Mouse (Mus musculus): ENCODE measurements around the gene Dnajb5. TPM values are rescaled to one million over a fixed set of nuclear protein-coding genes. Genes with fewer than 3 reads are reported as not detected.

Gene Dnajb5
- polyA plus RNA-seq, 1 experiment from 2014 or later, result 52.1 TPM

DNA sequence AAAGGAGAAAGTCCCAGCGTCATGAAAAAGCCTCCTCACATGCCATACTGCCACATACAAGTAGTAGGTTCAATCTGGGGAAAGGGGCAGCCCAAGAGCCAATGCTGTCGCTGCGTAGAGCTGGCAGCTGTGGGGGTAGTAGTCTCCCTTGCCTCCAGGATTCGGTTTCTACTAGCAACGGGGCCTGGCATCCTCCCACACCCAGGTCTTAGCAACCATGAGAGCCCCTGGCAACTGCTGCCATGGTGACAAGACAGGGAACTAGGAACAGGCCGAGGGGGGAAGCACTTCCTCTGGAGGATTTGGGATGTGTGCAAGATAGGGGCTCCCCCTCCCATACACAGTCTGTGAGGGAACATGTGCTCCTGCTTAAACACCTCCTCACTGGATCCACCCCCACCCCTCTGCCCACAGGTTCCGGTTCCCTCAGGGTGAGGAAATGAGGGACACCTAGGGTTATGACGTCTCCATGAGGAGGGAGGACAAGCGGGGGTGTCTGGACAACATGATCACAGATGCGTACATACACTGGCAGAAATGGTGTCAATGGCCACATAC lies 2.8 kb upstream of the Dnajb5 start:
- peak; percentile 96 for DNase-seq (ENCODE audit: low spot score)
- H3K4me2 ChIP-seq (ENCODE audit: low read length), result peak overlapping the region; percentile 39
- H3K27me3 ChIP-seq (replicated peaks; ENCODE audit: control insufficient read depth, insufficient read depth, low read length), result no peaks in the 10 kb centered on the region
- H3K4me3 ChIP-seq (ENCODE audit: low read depth, low read length), result no peak overlapping the region
- no peaks in the 10 kb centered on the region for H3K9me3 ChIP-seq (replicated peaks; ENCODE audit: control insufficient read depth, low read length)
- H3K4me1 ChIP-seq (ENCODE audit: control insufficient read depth, insufficient read depth, low read length), result peaks cover 48% of the 10 kb centered on the region
- ATAC-seq, result peak; percentile 38
- 0 out of 2 replicates have a peak, but pooled peaks cover 1% of the 10 kb centered on the region for H3K36me3 ChIP-seq (ENCODE audit: control insufficient read depth, insufficient read depth, low read length)
- peak overlapping the region; percentile 79 for H3K27ac ChIP-seq (ENCODE audit: low read depth, low read length)
- 32% methylated on average over 10 of the region's 10 CpGs for WGBS
- peak overlapping the region; percentile 26 for H3K9ac ChIP-seq (ENCODE audit: low read length)

DNA sequence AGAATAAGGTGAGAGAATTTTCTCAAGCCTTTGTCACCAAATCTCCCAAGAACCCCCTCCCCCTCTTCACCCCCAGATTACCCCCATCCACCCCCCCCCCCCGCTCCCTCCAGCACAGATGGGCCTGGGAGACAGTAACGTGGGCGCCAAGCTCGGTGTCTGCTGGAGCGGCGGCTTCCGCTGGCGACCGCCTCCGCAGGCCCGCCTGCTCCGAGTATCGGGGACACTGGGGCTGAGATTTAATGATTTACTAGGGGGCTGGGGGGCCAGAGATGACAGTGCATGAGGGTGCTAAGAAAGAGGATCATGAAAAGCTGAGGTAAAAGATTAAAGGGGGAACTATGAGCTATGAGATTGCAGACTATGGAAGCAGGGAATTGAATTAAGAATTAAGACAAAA lies 1.1 kb upstream of the Dnajb5 start:
- Histone ChIP-seq H3K4me1 (ENCODE audit: control insufficient read depth, insufficient read depth, low read length) (peaks cover 53% of the 10 kb centered on the region), H3K36me3 (ENCODE audit: control insufficient read depth, insufficient read depth, low read length) (peaks cover 8% of the 10 kb centered on the region; the same call in 1 of the 2 replicates), H3K9ac (ENCODE audit: low read length) (peak overlapping the region; percentile 33; the same call in 1 of the 2 replicates), H3K27ac (ENCODE audit: low read depth, low read length) (peak overlapping the region; percentile 70), H3K9me3 (replicated peaks; ENCODE audit: control insufficient read depth, low read length) (no peaks in the 10 kb centered on the region), H3K4me2 (ENCODE audit: low read length) (peak overlapping the region; percentile 80), H3K4me3 (ENCODE audit: low read depth, low read length) (no peak overlapping the region), H3K27me3 (replicated peaks; ENCODE audit: control insufficient read depth, insufficient read depth, low read length) (no peaks in the 10 kb centered on the region)
- WGBS, result 51% methylated on average over 13 of the region's 13 CpGs
- DNase-seq (ENCODE audit: low spot score) (peak; percentile 21), ATAC-seq (no peak)

DNA sequence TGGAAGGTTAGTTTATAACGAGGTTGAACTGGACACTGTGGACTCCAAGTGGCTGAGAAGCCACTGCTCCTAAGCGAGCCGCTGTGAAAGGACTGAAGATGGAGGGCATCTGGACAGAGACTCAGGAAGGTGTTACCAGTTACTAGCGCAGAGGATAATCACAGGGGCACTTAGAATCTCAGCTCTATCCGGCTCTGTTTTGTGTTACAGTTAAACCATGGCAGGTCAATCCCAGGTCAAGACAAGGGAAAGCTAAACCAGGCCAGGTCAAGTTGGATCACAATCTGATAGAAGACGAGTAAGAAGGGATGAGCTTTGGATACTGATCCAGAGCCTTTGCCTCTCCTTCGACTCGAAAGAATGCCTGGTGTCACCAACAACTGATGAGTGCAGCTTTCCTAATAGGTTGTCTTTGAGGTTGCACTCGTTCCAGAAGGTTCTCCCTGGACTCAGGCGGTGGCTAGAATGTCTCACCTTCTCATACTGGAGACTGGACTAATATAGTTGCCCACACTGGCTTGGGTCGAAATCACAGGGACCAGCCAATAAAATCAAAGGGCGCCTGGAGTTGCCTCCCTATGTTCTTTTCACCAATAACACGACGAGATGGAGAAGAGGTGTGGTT lies 451 bp upstream of the Dnajb5 start:
- peak overlapping the region; percentile 70; the same call in 1 of the 2 replicates for H3K27ac ChIP-seq (ENCODE audit: low read depth, low read length)
- DNase-seq (ENCODE audit: low spot score), result no peak
- no peaks in the 10 kb centered on the region for H3K9me3 ChIP-seq (replicated peaks; ENCODE audit: control insufficient read depth, low read length)
- H3K4me3 ChIP-seq (ENCODE audit: low read depth, low read length), result peak overlapping the region; percentile 71
- peaks cover 53% of the 10 kb centered on the region for H3K4me1 ChIP-seq (ENCODE audit: control insufficient read depth, insufficient read depth, low read length)
- H3K27me3 ChIP-seq (replicated peaks; ENCODE audit: control insufficient read depth, insufficient read depth, low read length), result no peaks in the 10 kb centered on the region
- ATAC-seq, result no peak
- peaks cover 8% of the 10 kb centered on the region; the same call in 1 of the 2 replicates for H3K36me3 ChIP-seq (ENCODE audit: control insufficient read depth, insufficient read depth, low read length)
- peak overlapping the region; percentile 80 for H3K4me2 ChIP-seq (ENCODE audit: low read length)
- peak overlapping the region; percentile 33 for H3K9ac ChIP-seq (ENCODE audit: low read length)
- 12% methylated on average over 14 of the region's 14 CpGs for WGBS

DNA sequence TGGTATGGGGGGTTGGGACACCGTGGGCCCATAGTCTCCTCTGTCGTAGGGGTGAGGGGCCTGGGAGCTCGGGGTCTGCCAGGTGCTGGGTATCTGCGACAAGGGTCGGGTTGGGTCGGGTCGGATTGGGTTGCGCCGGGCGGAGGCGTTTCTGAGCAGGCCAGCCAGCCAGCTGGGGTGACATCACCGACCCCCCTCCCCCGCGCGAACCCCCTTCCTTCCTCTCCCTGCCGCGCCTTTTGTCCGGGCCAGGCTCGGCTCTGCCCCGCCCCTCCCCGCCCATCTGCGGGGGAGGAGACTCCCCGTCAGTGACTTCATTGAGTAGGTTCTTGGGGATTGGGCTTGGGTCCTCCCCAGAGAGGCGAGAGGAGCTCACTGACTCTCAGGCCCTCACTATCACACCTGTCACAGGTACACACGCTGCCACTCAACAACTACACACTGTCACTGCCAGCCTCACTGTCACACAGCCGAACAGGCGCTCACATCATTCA lies 498 bp downstream of the Dnajb5 start:
- under 1% methylated on average over 21 of the region's 27 CpGs for WGBS
- H3K4me1 ChIP-seq (ENCODE audit: control insufficient read depth, insufficient read depth, low read length), result peaks cover 53% of the 10 kb centered on the region

DNA sequence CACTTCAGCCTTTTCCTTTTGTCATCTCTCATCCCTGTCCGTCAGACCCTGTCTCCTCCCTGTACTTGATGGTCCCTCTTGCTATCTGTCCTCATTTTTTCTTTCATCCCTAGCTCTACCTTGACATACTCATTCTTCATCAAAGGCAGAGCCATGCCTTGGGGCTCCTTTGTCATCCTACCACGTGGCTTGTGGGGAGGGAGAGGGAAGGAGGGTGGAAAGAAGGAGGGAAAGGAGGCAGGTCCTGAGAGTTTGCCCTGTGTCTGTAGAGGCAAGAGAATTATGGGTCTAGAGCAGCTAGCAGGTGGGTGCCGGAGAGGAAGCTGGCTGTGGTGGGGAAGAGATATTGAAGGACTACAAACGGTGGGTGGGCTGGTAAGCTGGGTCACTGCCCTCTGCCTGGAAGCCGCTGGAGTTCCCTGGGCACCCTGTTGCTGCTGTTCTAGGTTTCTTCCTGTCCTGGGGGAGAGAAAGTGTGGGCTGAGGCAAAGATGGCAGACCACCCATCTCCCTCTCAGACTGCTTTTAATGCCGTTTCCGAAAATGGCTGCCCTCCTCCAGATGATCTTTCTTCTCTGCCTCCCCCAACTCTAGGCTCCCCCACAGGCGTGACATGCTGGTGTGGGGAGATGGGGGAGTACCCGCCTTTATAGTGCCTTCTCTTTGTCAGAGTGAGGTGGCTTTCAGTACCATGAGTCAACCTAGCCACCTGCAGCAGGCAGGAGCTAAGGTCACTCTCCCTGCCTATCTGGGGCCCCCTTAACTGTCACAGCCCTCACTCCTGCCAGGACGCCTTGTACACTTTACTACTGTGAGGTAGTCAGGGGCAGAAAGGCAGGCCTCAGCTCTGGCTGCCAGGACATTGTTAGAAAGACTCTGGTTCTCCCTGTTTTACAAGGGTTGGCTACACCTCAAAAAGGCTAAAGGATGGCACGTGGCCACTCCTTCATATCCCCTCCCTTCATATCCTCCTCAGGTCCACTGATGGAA lies 1.9 kb downstream of the Dnajb5 start:
- H3K4me2 ChIP-seq (ENCODE audit: low read length), result peak overlapping the region; percentile 80
- peaks cover 48% of the 10 kb centered on the region for H3K4me1 ChIP-seq (ENCODE audit: control insufficient read depth, insufficient read depth, low read length)
- whole genome bisulfite sequencing, result 60% methylated on average over 11 of the region's 11 CpGs
- peaks cover 29% of the 10 kb centered on the region for H3K36me3 ChIP-seq (ENCODE audit: control insufficient read depth, insufficient read depth, low read length)
- peak overlapping the region; percentile 71 for H3K4me3 ChIP-seq (ENCODE audit: low read depth, low read length)
- peak overlapping the region; percentile 96 for H3K9ac ChIP-seq (ENCODE audit: low read length)
- H3K27me3 ChIP-seq (replicated peaks; ENCODE audit: control insufficient read depth, insufficient read depth, low read length), result no peaks in the 10 kb centered on the region
- no peaks in the 10 kb centered on the region for H3K9me3 ChIP-seq (replicated peaks; ENCODE audit: control insufficient read depth, low read length)
- ATAC-seq, result no peak
- H3K27ac ChIP-seq (ENCODE audit: low read depth, low read length), result peak overlapping the region; percentile 96
- peak; percentile 49 for DNase-seq (ENCODE audit: low spot score)

More for the DNA sequence above, 498 bp downstream of the Dnajb5 start:
- Histone ChIP-seq H3K36me3 (ENCODE audit: control insufficient read depth, insufficient read depth, low read length) (peaks cover 15% of the 10 kb centered on the region), H3K27me3 (replicated peaks; ENCODE audit: control insufficient read depth, insufficient read depth, low read length) (no peaks in the 10 kb centered on the region), H3K9ac (ENCODE audit: low read length) (peak overlapping the region; percentile 96), H3K9me3 (replicated peaks; ENCODE audit: control insufficient read depth, low read length) (no peaks in the 10 kb centered on the region), H3K4me3 (ENCODE audit: low read depth, low read length) (peak overlapping the region; percentile 71), H3K4me2 (ENCODE audit: low read length) (peak overlapping the region; percentile 80), H3K27ac (ENCODE audit: low read depth, low read length) (peak overlapping the region; percentile 96)
- peak; percentile 95 for DNase-seq (ENCODE audit: low spot score)
- peak; percentile 61 for ATAC-seq

DNA sequence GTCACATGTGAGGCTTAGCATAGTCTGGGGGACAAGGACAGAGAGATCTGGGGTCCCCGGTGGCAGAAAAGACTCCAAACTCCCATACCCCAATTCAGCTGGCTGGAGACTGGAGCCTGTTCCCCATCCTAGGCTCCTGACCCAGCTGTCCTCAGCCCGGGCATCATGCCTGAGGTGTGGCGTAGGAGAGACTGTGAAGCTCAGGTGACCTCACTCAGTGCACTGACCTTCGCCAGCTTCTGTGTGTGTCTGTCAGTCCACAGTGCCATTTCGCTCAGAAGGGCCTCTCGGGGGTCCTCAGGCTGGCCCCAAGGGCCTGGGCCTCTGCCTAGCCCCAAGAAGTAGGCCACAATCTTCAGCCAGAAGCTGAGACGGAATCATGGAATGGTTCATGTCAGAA lies 2.9 kb downstream of the Dnajb5 start:
- 84% methylated on average over 7 of the region's 7 CpGs for WGBS
- Histone ChIP-seq H3K9me3 (replicated peaks; ENCODE audit: control insufficient read depth, low read length) (no peaks in the 10 kb centered on the region), H3K4me2 (ENCODE audit: low read length) (peak overlapping the region; percentile 80), H3K4me3 (ENCODE audit: low read depth, low read length) (peak overlapping the region; percentile 71; the same call in 1 of the 2 replicates), H3K9ac (ENCODE audit: low read length) (peak overlapping the region; percentile 96), H3K27me3 (replicated peaks; ENCODE audit: control insufficient read depth, insufficient read depth, low read length) (no peaks in the 10 kb centered on the region), H3K4me1 (ENCODE audit: control insufficient read depth, insufficient read depth, low read length) (peaks cover 37% of the 10 kb centered on the region), H3K27ac (ENCODE audit: low read depth, low read length) (peak overlapping the region; percentile 96), H3K36me3 (ENCODE audit: control insufficient read depth, insufficient read depth, low read length) (peaks cover 40% of the 10 kb centered on the region)
- DNase-seq (ENCODE audit: low spot score), result no peak
- ATAC-seq, result no peak

DNA sequence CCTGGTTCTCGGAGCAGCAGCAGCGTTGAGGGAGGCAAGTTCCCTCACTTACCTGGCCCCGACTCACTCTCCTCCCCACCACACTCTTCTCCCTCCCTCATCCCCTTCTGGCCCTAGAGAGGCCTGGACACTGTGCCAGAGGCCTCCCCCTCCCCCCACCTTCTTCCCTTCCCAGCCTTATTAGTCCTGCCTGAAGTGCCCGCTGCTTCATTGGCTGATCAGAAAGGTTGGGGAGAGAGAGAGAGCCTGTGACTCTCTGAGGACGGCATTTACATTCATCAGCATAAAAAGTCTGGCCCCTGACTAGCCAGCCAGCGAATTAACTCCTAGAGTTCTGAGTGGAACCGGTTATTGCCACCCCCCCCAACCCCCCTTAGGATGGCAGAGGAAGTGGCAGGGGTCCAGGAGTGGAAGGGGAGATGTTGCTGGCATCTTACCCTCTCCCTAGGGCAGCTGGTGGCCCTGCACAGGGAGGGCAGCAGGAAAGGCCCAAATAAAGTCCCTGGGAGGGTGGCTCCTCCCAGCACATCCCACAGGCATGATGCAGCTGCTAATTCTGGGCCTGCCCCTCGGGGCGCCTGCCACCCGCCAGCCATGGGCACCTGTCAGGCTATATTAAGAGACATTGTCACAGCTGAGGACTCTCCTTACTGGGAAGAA lies 4.0 kb downstream of the Dnajb5 start:
- 10% methylated on average over 10 of the region's 10 CpGs for WGBS
- 0 out of 2 replicates have a peak, but pooled peaks have one; percentile 6 for ATAC-seq
- H3K4me1 ChIP-seq (ENCODE audit: control insufficient read depth, insufficient read depth, low read length), result peaks cover 33% of the 10 kb centered on the region

DNA sequence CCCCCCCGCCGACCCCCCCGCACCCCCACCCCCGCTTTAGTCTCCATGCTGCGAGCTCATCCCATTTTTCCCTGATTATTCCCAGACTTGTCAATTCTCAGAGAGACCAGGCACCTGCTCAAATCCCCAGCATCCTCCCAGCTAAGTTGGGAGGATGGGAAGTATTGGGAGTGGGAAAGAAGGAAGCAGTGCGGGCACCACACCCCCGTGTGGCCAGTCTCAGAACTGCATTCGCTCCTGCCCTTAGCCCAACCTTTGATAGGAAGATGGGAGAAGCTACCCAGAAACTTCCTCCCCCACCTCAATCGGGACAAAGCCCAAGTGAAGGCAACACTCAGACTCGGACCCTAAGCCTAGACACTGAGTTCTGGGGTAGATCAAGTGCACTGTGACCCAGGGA lies 4.7 kb downstream of the Dnajb5 start:
- H3K9ac ChIP-seq (ENCODE audit: low read length), result no peak overlapping the region
- no peaks in the 10 kb centered on the region for H3K9me3 ChIP-seq (replicated peaks; ENCODE audit: control insufficient read depth, low read length)
- H3K4me2 ChIP-seq (ENCODE audit: low read length), result peak overlapping the region; percentile 80
- H3K36me3 ChIP-seq (ENCODE audit: control insufficient read depth, insufficient read depth, low read length), result peaks cover 56% of the 10 kb centered on the region
- WGBS, result 4% methylated on average over 10 of the region's 10 CpGs
- H3K27me3 ChIP-seq (replicated peaks; ENCODE audit: control insufficient read depth, insufficient read depth, low read length), result no peaks in the 10 kb centered on the region
- DNase-seq (ENCODE audit: low spot score) (peak; percentile 82), ATAC-seq (no peak)
- peaks cover 27% of the 10 kb centered on the region for H3K4me1 ChIP-seq (ENCODE audit: control insufficient read depth, insufficient read depth, low read length)
- H3K4me3 ChIP-seq (ENCODE audit: low read depth, low read length), result peak overlapping the region; percentile 71; the same call in 1 of the 2 replicates
- H3K27ac ChIP-seq (ENCODE audit: low read depth, low read length), result peak overlapping the region; percentile 77

More for the DNA sequence above, 4.0 kb downstream of the Dnajb5 start:
- H3K4me3 ChIP-seq (ENCODE audit: low read depth, low read length), result peak overlapping the region; percentile 71
- H3K4me2 ChIP-seq (ENCODE audit: low read length), result peak overlapping the region; percentile 80
- DNase-seq (ENCODE audit: low spot score), result peak; percentile 77
- peak overlapping the region; percentile 77 for H3K27ac ChIP-seq (ENCODE audit: low read depth, low read length)
- H3K27me3 ChIP-seq (replicated peaks; ENCODE audit: control insufficient read depth, insufficient read depth, low read length), result no peaks in the 10 kb centered on the region
- peaks cover 49% of the 10 kb centered on the region for H3K36me3 ChIP-seq (ENCODE audit: control insufficient read depth, insufficient read depth, low read length)
- peak overlapping the region; percentile 96; the same call in 1 of the 2 replicates for H3K9ac ChIP-seq (ENCODE audit: low read length)
- no peaks in the 10 kb centered on the region for H3K9me3 ChIP-seq (replicated peaks; ENCODE audit: control insufficient read depth, low read length)
